Mouse (Mus musculus): Measurements from ENCODE around the gene Gm20736.
"Not testable (repeated sequence)": the region's sequence is repeated elsewhere in the genome, so short reads cannot be mapped to it uniquely, and the experiment has no call there.

The Gm20736 gene

DNA sequence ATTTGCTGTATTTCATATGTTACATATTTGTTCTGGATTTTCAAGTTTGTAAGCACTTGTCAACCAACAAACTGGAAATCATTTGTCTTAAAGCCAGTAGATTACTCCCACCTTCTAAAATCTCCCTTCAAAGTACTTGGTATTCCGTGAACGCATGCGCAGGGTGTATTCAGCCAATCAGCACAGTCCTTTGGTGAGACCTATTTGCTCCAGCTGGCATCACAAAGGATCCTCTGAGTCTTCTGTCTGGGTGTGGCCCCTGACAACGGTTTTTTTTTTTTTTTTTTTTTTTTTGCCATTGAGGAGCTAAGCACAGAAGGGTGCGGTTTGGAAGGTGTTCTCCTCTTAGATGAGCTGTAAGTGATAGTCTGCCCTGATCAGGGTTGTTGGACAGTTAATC is at the start of gene Gm20736:
Gene Gm20736 (plus strand): TSS at position 301 of the 400 bp plus-strand sequence.
- DNase-seq (ENCODE audit: low spot score in 2 of 2): not testable (repeated sequence)

All from frontal cortex, postnatal 14 days (tissue).